Mouse (Mus musculus) heart, postnatal 0 days (tissue): ENCODE measurements around the gene Flrt3. TPM values are rescaled to one million over a fixed set of nuclear protein-coding genes. Genes with fewer than 3 reads are reported as not detected.

Source experiments
- ATAC-seq: fragments of 200-750 bp; cut with Nextera tagmentation; 2 replicates; pipeline ENCODE4 v1.8.0; 2017; ENCODE audit warnings: low read depth, moderate number of reproducible peaks, moderate library complexity; ENCODE audit not compliant: insufficient read depth
- DNase-seq: peaks from one replicate; pipeline ENCODE4 v3.0.0-alpha.2; 2016; ENCODE audit warnings: low spot score
- H3K27ac ChIP-seq: fragments of 300-500 bp; sonication (generic); 2 replicates; pipeline ENCODE4 v1.5.1; 2014; ENCODE audit warnings: low read depth, mild to moderate bottlenecking
- H3K27me3 ChIP-seq: fragments of 300-500 bp; sonication (generic); 2 replicates; pipeline ENCODE4 v1.6.1; 2014; ENCODE audit warnings: low read length, mixed read lengths; ENCODE audit not compliant: control insufficient read depth, insufficient read depth
- H3K36me3 ChIP-seq: fragments of 300-500 bp; sonication (generic); replicated peaks from 2 replicates; pipeline ENCODE4 v1.6.1; 2014; ENCODE audit warnings: low read length, mixed read lengths; ENCODE audit not compliant: control insufficient read depth, insufficient read depth
- H3K4me1 ChIP-seq: fragments of 300-500 bp; sonication (generic); 2 replicates; pipeline ENCODE4 v1.6.1; 2014; ENCODE audit warnings: antibody characterized with exemption; ENCODE audit not compliant: control insufficient read depth, insufficient read depth
- H3K4me2 ChIP-seq: fragments of 300-500 bp; sonication (generic); 2 replicates; pipeline ENCODE4 v1.6.1; 2014; ENCODE audit warnings: low read depth, mild to moderate bottlenecking, low read length, moderate library complexity
- H3K4me3 ChIP-seq: fragments of 300-500 bp; sonication (generic); 2 replicates; pipeline ENCODE4 v1.5.1; 2014; ENCODE audit warnings: low read depth, low read length
- H3K9ac ChIP-seq: fragments of 300-500 bp; sonication (generic); replicated peaks from 2 replicates; pipeline ENCODE4 v1.6.1; 2014; ENCODE audit warnings: low read depth, low read length, mixed read lengths
- H3K9me3 ChIP-seq: fragments of 300-500 bp; sonication (generic); replicated peaks from 2 replicates; pipeline ENCODE4 v1.6.1; 2016; ENCODE audit warnings: low read length; ENCODE audit not compliant: control insufficient read depth
- CTCF ChIP-seq: IDR thresholded peaks from 2 replicates; pipeline ENCODE4 v1.5.1; 2016; ENCODE audit warnings: antibody characterized with exemption, control low read depth, low read depth
- EP300 ChIP-seq: IDR thresholded peaks from 2 replicates; pipeline ENCODE4 v1.6.1; 2016; ENCODE audit warnings: antibody characterized with exemption, low read depth
- WGBS: fragments of 180-500 bp; shearing (Covaris S2); extraction: QIAGEN DNeasy Blood & Tissue Kit; methylation state at CpG from one replicate; pipeline ENCODE4 v1.1.7; 2014; 5-methylcytosine and 5-hydroxymethylcytosine counted together
- polyA plus RNA-seq: library from polyadenylated mRNA; unstranded; fragments of >200 nt; fragmentation: Nextera tagmentation; extraction: Ambion mirVana; gene quantifications from 2 replicates; pipeline ENCODE4 v1.2.1, GENCODE M21; 2015
- total RNA-seq: library from RNA; depleted of rRNA; stranded (reverse); fragments of >200 nt; gene quantifications from 2 replicates; pipeline ENCODE4 v1.2.3, GENCODE M21; 2014; ENCODE audit warnings: low replicate concordance

Flrt3 gene
- total and polyA plus RNA-seq, 2 experiments from 2014 or later = 2.0 to 4.5 TPM

DNA sequence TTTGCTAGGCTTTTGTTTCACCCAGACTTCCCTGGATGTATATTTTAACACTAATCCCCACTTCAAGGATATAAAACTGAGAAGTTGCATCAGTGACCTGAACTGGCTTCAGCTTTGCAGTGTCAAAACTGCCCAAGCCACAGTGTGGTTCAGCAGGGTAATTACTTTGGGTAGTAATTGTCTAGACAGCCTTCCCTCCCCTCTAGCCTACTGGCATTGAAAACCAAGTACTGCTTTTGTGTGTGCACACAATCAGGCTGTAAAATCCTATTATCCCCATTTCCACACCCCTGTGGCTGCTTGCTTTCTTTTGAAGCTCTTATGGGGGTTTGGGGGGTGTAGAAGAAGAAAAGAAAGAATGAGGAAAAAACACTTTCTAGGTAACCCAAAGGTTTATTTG lies 17.8 kb downstream of the Flrt3 start:
- ATAC-seq = no peak
- Histone ChIP-seq H3K4me2 (no peak overlapping the region), H3K9me3 (no peaks in the 10 kb centered on the region), H3K27ac (no peak overlapping the region), H3K36me3 (no peaks in the 10 kb centered on the region), H3K4me1 (no peaks in the 10 kb centered on the region), H3K9ac (no peak overlapping the region), H3K27me3 (no peaks in the 10 kb centered on the region), H3K4me3 (no peak overlapping the region)
- TF ChIP-seq CTCF = no peak
- no peak for TF ChIP-seq EP300
- no peak for DNase-seq

DNA sequence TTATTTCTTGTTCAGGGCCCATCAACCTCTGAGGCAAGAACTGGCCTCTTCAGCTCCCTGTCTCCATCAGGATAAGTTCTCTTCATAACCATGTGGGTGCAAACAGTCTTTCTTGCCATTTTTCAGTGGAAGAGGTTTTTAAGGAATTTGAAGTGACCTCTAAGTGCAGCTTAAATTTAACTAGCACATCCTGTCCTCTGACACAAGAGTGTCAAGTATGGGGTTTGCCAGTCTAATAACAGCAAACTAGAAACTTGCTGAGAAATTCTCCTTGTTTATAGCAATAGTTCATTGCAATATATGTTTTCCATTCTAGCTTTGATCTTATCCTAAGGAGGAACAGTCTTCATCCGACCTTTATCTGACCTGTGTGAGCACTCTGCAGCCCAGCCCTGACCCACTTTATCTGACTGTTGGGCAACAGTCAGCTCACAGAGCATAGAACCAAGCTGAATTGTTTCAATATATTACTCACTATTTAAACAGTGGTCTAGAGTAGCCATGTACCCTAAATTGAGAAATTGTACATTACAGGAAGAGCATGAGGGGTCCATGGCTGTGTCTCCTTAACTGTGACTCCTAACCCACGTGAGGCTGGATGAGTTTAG lies 49.4 kb downstream of the Flrt3 start:
- no peak overlapping the region for H3K4me3 ChIP-seq
- no peak for ATAC-seq
- TF ChIP-seq EP300 (no peak), CTCF (no peak)
- DNase-seq = no peak
- H3K4me1 ChIP-seq = no peaks in the 10 kb centered on the region
- H3K9ac ChIP-seq = no peak overlapping the region
- H3K36me3 ChIP-seq = no peaks in the 10 kb centered on the region
- H3K27ac ChIP-seq = no peak overlapping the region
- no peaks in the 10 kb centered on the region for H3K9me3 ChIP-seq
- no peaks in the 10 kb centered on the region for H3K27me3 ChIP-seq
- no peak overlapping the region for H3K4me2 ChIP-seq
- WGBS = 56% methylated on average over 2 of the region's 2 CpGs

DNA sequence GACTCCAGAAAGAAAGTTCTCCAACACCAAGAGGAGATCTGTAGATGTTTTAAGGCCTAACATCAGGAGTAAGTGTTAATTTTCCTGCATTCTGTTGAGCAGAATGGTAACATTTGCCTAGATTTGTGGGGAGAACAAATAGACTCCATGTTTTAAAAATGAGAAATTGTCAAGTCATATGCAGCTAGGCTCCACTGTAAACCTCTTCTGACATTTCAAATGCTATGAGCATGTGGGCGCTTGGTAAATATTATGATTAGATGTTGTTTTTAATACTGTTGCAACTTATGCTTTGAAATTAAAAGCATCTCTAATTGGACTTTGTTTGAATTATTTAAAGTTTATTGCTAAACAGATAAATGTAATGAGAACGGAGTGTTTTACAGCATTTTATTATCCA lies 55.8 kb downstream of the Flrt3 start:
- H3K4me2 ChIP-seq = no peak overlapping the region
- no peak overlapping the region for H3K4me3 ChIP-seq
- H3K4me1 ChIP-seq = no peaks in the 10 kb centered on the region
- H3K9ac ChIP-seq = no peak overlapping the region
- WGBS = 91% methylated on average over 2 of the region's 2 CpGs
- H3K9me3 ChIP-seq = no peaks in the 10 kb centered on the region
- ATAC-seq (no peak), DNase-seq (no peak)
- no peaks in the 10 kb centered on the region for H3K36me3 ChIP-seq
- TF ChIP-seq EP300 = no peak
- no peak for TF ChIP-seq CTCF
- H3K27ac ChIP-seq = no peak overlapping the region
- H3K27me3 ChIP-seq = no peaks in the 10 kb centered on the region
